Mouse (Mus musculus) megakaryocyte, embryonic 14.5 days (primary cell): ENCODE results near the gene Zdhhc5. TPM values are rescaled to one million over a fixed set of nuclear protein-coding genes. Genes with fewer than 3 reads are reported as not detected.

Source experiments
- H3K27me3 ChIP-seq: replicated peaks from 2 replicates; pipeline ENCODE3; 2012; ENCODE audit warnings: inconsistent platforms
- H3K36me3 ChIP-seq: replicated peaks from 2 replicates; pipeline ENCODE3; 2012; ENCODE audit warnings: low read length, inconsistent platforms, mixed read lengths
- H3K4me1 ChIP-seq: 2 replicates; pipeline ENCODE4 v1.6.1; 2012; ENCODE audit warnings: inconsistent platforms
- H3K4me3 ChIP-seq: replicated peaks from 2 replicates; pipeline ENCODE3; 2012; ENCODE audit warnings: moderate library complexity, mild to moderate bottlenecking, inconsistent platforms
- H3K9me3 ChIP-seq: 2 replicates; pipeline ENCODE4 v1.6.1; 2012; ENCODE audit warnings: inconsistent platforms
- FLI1 ChIP-seq: IDR thresholded peaks from 2 replicates; pipeline ENCODE4 v1.6.1; 2012; ENCODE audit warnings: low read length, inconsistent platforms, mixed read lengths
- GATA1 ChIP-seq: IDR thresholded peaks from 3 replicates; pipeline ENCODE4 v1.6.1; 2012; ENCODE audit warnings: mixed read lengths, low read length, inconsistent platforms, borderline replicate concordance
- polyA plus RNA-seq: library from polyadenylated mRNA; stranded (reverse); fragments of >175 nt; gene quantifications from 2 replicates; pipeline ENCODE4 v1.2.3, GENCODE M21; 2012; ENCODE audit warnings: low replicate concordance; ENCODE audit not compliant: insufficient read depth

The Zdhhc5 gene
- polyA plus RNA-seq, 1 experiment = 20.0 TPM

- Histone ChIP-seq H3K4me3 (peak overlapping the region; percentile 68), H3K4me1 (peaks cover 38% of the 10 kb centered on the region), H3K9me3 (no peaks in the 10 kb centered on the region), H3K27me3 (no peaks in the 10 kb centered on the region), H3K36me3 (peaks cover 9% of the 10 kb centered on the region)
- TF ChIP-seq GATA1 = no peak
- no peak for TF ChIP-seq FLI1
Observed at GRCm38 (mm10) chr2:84648369-84648768, 66.6 kb downstream of the Zdhhc5 start.

- Histone ChIP-seq H3K4me1 (peaks cover 47% of the 10 kb centered on the region), H3K27me3 (no peaks in the 10 kb centered on the region), H3K4me3 (peak overlapping the region; percentile 14), H3K36me3 (peaks cover 11% of the 10 kb centered on the region), H3K9me3 (no peaks in the 10 kb centered on the region)
- TF ChIP-seq GATA1 (no peak), FLI1 (no peak)
Observed at GRCm38 (mm10) chr2:84647051-84647568, 67.9 kb downstream of the Zdhhc5 start.

GRCm38 (mm10) chr2:84646138-84646537, 68.8 kb downstream of the Zdhhc5 start:
- Histone ChIP-seq H3K27me3 (no peaks in the 10 kb centered on the region), H3K4me1 (peaks cover 57% of the 10 kb centered on the region), H3K36me3 (peaks cover 20% of the 10 kb centered on the region), H3K9me3 (no peaks in the 10 kb centered on the region), H3K4me3 (no peak overlapping the region)
- no peak for TF ChIP-seq GATA1
- no peak for TF ChIP-seq FLI1

DNA sequence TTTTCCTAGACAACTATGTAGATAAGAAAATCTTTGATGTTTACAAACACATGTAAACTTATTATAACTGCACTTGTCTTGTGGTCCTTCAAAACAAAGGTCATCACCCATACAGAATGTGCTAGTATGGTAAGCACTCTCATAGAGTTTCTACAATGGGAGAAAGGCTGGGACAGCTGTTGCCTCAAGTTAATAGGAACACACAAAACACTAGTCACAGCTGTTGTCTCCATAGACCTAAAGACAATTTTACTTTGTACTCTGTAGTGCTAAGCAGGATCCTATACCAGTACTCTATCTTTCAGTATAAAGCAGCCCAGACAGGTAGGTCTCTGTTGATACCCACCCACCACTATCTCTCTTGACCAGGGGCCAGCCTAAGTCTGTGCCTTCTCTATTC, 74.1 kb downstream of the Zdhhc5 start:
- TF ChIP-seq GATA1 (no peak), FLI1 (no peak)
- H3K36me3 ChIP-seq = peaks cover 21% of the 10 kb centered on the region
- peaks cover 81% of the 10 kb centered on the region for H3K4me1 ChIP-seq
- H3K27me3 ChIP-seq = no peaks in the 10 kb centered on the region
- H3K4me3 ChIP-seq = no peak overlapping the region
- H3K9me3 ChIP-seq = no peaks in the 10 kb centered on the region

GRCm38 (mm10) chr2:84638428-84639220, 76.4 kb downstream of the Zdhhc5 start:
- Histone ChIP-seq H3K4me3 (no peak overlapping the region), H3K27me3 (no peaks in the 10 kb centered on the region), H3K36me3 (peaks cover 18% of the 10 kb centered on the region), H3K4me1 (peaks cover 95% of the 10 kb centered on the region), H3K9me3 (no peaks in the 10 kb centered on the region)
- TF ChIP-seq GATA1 = no peak
- TF ChIP-seq FLI1 = no peak

Other genes with a start within 250 kb of the Zdhhc5 start
- gene Tfpi, start 238.4 kb downstream of the Zdhhc5 start, polyA plus RNA-seq = 0.31 TPM in 1 of 2 replicates, not detected in the other
- gene Ctnnd1, start 64.4 kb downstream of the Zdhhc5 start, polyA plus RNA-seq = 0.71 and 4.4 TPM in 2 replicates
- gene Btbd18, start 56.1 kb downstream of the Zdhhc5 start, polyA plus RNA-seq = 0.02 TPM in 1 of 2 replicates, not detected in the other
- gene Selenoh, start 44.4 kb downstream of the Zdhhc5 start, polyA plus RNA-seq = 72.9 and 130 TPM in 2 replicates
- gene Gm28635, start 37.1 kb downstream of the Zdhhc5 start, polyA plus RNA-seq = not detected in 2 replicates
- gene Med19, start 36.8 kb downstream of the Zdhhc5 start, polyA plus RNA-seq = 8.7 and 9.7 TPM in 2 replicates
- gene Tmx2, start 36.0 kb downstream of the Zdhhc5 start, polyA plus RNA-seq = 2.4 TPM in 1 of 2 replicates, not detected in the other
- 0.70 TPM in 1 of 2 replicates, not detected in the other for gene Clp1, start 12.2 kb upstream of the Zdhhc5 start, polyA plus RNA-seq
- 2.6 and 2.9 TPM in 2 replicates for gene Ypel4, start 18.9 kb upstream of the Zdhhc5 start, polyA plus RNA-seq
- gene Gm19426, start 28.5 kb upstream of the Zdhhc5 start, polyA plus RNA-seq = 3.0 TPM in 1 of 2 replicates, not detected in the other
- not detected in 2 replicates for gene Serping1, start 60.3 kb upstream of the Zdhhc5 start, polyA plus RNA-seq
- gene Ube2l6, start 83.6 kb upstream of the Zdhhc5 start, polyA plus RNA-seq = 4.4 and 5.9 TPM in 2 replicates
- 0.07 TPM in 1 of 2 replicates, not detected in the other for gene Smtnl1, start 107.5 kb upstream of the Zdhhc5 start, polyA plus RNA-seq
- 9.7 TPM in 1 of 2 replicates, not detected in the other for gene Timm10, start 111.8 kb upstream of the Zdhhc5 start, polyA plus RNA-seq
- 1.8 and 5.0 TPM in 2 replicates for gene Slc43a1, start 123.7 kb upstream of the Zdhhc5 start, polyA plus RNA-seq
- 2.7 and 8.4 TPM in 2 replicates for gene Rtn4rl2, start 171.5 kb upstream of the Zdhhc5 start, polyA plus RNA-seq
- gene Slc43a3, start 221.4 kb upstream of the Zdhhc5 start, polyA plus RNA-seq = 4.4 and 9.1 TPM in 2 replicates